Comparison of ENCODE assay signal across 17 mouse cellular contexts in the genomic region with DNA sequence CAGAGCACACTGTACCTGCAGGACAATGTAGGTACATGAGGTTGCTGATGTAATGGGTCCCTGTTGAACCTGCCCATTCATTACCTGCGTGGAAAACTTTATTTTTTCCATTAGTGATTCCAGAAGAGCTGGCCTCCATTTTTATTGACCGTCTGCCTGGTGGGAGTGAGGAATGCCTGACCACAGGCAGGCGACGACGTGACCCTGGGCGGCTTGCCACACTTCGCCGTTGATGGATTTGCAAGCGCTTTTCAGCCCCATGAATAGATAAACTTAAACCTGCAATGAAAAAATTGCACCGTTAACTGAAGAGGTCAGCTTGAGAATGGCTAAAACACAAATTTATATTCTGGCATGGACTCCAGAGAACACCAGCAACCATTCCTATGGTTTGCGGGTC.
A peak's percentile ranks its signal among the peaks of the same experiment; 100 is the strongest.
DNase-seq lines count a peak whose midpoint lies in the region.
"Had no signal": no experiment of that assay in that cellular context is flagged by ENCODE, and none has a peak within 500 bp of the region (broad histone marks: within the 10 kb centered on the region; RNA-seq: fewer than 3 reads in every experiment).

No protein-coding gene starts in this region.

- DNase-seq in adrenal gland, postnatal 14 days = peak; percentile 38
- no peak for DNase-seq in adrenal gland, postnatal 4 days (ENCODE audit: low spot score in 2 of 2)
- peak; percentile 20 for DNase-seq in kidney, postnatal 10 days
- DNase-seq in kidney, adult 11 months = no peak
- DNase-seq in 3134 (ENCODE audit: extremely low read depth, insufficient read length, low spot score) = peak; percentile 2
- DNase-seq in adrenal gland, postnatal 25 days = peak; percentile 2
- no peak for DNase-seq in spleen, postnatal 4 days (ENCODE audit: low spot score in 2 of 2)
- DNase-seq: cerebellum, adult 11 months; cerebellum, adult 9-10 months; cerebellum, postnatal 36 days; gastrocnemius, postnatal 14 days; kidney, postnatal 14 days; lung, postnatal 36 days; retina, postnatal 1 day; right cerebral cortex, postnatal 25 days; thymus, adult 2 months; thymus, postnatal 36 days had no signal

Comparison
In these comparisons a context has a peak if more than half of its experiments do, and no peak if none do; other contexts are left out.
1. DNase-seq: peak in adrenal gland, postnatal 14 days (single experiment), kidney, postnatal 10 days (single experiment), 3134 (single experiment) and adrenal gland, postnatal 25 days (single experiment); none in adrenal gland, postnatal 4 days (0 of 2), kidney, adult 11 months (single experiment) and spleen, postnatal 4 days (0 of 2).